Mouse (Mus musculus): ENCODE results near the gene Col27a1.

GRCm38 (mm10) chr4:63233557-63234452, 20.0 kb downstream of the Col27a1 start:
- TF ChIP-seq POLR2A (IDR thresholded peaks at IDR 0.05; ENCODE audit: extremely low read depth, insufficient read depth, low read length) (no peak), CTCF (IDR thresholded peaks at IDR 0.05; ENCODE audit: low read depth, low read length) (no peak)

All from liver, adult 2 months (tissue).